Mouse (Mus musculus): ENCODE results near the gene Vwa5b1.

Vwa5b1 gene

GRCm38 (mm10) chr4:138635428-138636145, at the start of gene Vwa5b1:
Vwa5b1 (minus strand) TSS chr4:138635884.
- peak; percentile 78 for DNase-seq

DNA sequence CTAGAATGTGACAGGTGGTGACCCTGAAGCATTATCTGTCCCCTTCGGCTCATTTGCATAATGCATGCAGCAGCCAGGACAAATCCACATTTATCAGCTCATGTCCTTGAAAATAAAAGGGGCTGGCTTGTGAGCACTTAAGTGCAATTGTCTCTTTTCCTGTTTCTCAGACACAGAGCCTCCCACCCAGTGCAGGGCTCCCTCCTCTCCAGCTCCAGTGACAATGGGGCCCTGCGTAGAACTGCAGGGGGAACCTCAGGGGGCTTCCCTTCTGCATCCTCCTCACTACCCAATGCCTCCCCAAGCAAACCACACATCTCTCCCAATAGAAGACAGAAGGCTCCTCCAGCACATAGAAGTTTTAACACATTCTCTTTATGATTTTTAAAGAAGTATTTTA, 47.1 kb upstream of the Vwa5b1 start:
- no peak for DNase-seq

DNA sequence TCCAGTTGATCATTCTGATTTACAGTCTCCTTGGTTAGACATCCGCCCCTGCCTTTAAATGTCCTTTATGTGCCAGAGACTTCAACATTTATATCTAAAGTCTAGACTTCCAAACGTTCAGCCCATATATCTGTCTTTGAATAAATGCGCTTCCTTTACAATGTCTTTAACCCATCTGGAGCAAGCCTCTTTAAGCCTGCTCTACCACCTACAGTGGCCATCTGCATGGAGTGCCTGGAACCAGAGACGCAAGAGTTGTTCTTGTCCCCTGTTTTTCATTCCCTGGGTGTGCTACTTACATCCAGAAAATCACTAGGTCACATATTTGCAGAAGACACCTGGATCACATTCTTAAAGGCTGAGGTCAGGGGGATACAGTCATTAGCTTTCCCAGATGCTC, 44.4 kb upstream of the Vwa5b1 start:
- no peak for DNase-seq

DNA sequence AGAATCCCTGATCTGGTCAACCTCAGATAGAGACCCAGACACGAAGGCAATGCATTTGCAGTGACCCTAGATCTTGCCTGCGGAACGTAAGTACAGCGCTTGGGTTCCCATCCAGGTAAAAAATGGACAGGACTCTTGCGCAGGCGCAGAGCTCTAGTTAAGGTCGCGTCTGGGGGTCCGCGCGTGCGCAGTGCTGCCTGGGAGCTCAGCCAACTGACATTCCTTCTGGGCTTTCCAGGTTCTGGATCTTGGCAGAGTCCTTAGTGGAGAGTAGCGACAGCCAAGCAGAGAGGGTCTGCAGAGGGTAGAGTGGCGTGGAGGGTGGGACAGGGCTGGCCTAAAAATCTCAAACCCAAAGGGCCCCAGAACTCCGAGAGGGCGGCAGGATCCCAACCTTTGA, 41.9 kb upstream of the Vwa5b1 start:
- DNase-seq: peak; percentile 73

DNA sequence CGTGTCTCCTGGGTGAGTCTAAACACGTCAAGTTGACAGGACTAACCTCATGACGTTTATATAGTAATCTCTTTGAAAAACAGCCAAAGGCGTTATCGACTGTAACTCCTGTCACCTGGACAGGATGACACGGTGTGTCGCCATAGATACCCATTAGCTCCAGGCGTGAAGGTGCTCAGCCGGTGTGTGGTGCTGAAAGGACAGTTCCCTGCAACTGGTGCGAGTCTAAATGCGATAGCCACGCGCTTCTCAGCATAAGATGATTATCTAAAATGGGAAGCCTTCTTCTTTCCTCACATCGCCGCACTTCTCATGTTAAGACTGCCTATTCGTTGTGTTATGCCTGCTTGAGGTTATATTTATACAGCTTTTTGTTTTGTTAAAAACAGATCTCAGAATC, 40.8 kb upstream of the Vwa5b1 start:
- DNase-seq: peak; percentile 49

DNA sequence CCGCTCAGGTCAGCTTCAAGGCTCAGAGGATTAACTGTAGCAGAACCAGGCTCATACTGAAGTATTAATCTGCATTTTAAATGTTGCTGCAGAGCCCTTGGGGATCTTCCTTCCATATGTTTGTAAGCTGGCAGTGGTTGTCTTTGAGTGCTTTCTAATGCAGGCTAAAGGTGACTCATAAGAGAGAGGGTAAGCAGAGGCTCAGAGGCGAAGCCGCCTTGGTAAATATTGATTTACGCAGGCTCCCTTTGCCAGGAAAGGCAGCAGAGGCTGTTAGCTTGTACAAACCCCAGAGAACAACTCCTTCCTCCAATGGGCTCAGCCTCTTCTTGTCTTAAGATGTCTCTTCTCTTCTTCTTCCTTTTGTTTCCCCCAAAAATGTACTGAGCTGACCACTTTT, 36.5 kb upstream of the Vwa5b1 start:
- no peak for DNase-seq

DNA sequence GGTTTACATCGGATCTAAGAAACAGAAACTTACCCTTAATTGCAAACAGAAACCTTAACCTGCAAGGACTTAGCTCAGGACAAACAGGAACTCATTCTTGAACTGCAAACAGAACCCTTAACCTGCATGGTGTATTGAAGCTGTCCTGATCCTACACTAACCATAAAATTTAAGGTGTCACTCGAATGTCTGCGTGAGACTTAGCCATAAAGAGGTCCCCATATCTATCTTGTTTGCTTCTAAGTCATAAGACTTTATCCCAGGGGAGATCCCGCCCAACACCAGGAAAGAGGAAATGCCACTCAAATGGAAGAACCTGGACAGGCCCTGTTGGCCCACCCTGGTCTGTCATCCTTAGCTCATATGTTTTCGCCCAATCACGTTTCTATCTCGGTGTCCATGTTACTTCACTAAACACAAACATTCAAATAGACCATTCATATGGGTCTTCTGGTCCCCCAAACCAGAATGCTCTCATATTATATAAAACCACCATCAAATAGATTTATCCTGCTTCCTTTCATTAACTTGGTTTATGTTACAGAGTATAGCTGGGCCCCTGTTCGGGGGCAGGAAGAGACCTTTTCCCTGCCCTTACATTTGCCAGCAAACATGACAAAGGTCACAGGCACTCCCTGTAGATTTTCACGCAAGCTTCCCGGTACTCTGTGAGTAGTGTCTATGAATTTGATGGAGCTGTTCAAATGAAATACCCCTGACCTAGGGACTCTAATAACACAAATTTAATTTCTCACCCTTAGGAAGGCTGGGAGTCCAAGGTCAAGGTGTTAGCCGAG, 34.6 kb upstream of the Vwa5b1 start:
- no peak for DNase-seq

- no peak for DNase-seq
Observed at GRCm38 (mm10) chr4:138666521-138666920, 30.8 kb upstream of the Vwa5b1 start.

DNA sequence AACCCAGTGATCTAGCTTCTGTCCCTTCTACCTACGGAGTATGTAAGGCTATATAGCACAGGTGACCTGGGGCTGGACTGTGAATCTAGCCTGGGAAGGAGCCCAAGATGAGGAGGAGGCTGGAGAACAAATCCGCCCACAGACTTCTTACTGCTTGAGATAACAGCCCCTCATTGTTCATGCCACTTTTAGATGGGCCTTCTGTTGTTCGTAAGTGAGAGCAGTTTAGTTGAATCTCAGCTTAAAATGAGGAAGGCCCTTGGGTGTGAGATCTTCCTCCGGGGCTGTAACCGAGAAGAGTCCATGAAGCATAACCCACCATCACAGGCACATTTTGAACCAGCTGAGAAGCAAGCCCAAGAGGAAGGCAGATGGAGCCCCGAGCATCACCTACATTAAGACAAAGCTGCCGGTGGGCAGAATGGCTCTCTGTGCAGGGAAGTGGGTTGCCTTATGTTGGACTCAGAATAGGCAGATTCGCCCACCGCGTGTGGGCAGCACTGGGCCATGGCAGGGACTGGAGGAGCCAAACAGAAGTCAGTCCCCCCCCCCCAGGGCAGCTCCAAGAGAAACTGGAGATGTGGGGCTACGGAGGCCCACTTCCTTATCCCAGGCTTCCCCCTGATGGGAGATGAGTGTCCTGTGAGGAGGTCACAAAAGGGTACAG, 24.4 kb upstream of the Vwa5b1 start:
- no peak for DNase-seq

DNA sequence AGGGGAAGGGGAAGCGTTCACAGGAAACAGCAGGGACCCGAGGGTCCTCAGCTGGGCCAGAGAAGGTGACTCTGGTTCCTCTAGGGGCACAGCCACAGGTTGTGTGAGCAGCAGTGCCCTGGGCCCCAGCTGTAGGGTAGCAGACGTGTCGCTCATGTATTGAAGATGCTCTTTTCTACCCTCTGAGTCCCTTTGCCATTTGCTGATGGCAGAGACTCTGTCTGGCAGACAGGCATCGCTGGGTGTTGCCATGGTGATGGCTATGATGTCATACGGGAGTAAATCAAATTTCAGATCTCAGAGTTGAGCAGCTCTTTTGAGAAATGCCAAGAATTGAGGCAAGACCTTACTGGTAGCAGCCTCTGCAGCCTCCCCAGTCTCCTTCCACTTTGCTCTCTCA, 17.4 kb upstream of the Vwa5b1 start:
- DNase-seq: peak; percentile 49

DNA sequence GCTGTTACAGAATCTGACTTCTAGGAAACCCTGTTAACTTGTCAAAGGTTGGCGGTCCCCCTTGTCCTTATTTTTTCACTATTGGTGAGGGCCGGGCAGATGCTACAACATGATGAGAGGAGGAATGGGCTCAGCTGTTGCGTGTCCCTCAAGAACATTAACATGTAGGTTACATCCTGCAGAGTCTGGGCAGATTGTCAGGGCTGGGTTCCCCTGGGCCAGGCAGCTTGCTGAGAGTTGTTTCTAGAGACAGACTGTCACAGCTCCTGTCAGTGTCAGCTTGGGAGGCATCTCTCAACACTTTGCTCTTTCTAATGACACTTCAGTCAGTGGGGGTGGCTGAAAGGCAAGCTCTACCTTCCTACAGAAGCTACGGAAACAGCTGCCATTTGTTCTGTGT, 16.2 kb upstream of the Vwa5b1 start:
- DNase-seq: no peak

- DNase-seq: no peak
Observed at GRCm38 (mm10) chr4:138648096-138648635, 12.5 kb upstream of the Vwa5b1 start.

GRCm38 (mm10) chr4:138642272-138642671, 6.6 kb upstream of the Vwa5b1 start:
- no peak for DNase-seq

- no peak for DNase-seq
Observed at GRCm38 (mm10) chr4:138636146-138636511, 445 bp upstream of the Vwa5b1 start.

DNA sequence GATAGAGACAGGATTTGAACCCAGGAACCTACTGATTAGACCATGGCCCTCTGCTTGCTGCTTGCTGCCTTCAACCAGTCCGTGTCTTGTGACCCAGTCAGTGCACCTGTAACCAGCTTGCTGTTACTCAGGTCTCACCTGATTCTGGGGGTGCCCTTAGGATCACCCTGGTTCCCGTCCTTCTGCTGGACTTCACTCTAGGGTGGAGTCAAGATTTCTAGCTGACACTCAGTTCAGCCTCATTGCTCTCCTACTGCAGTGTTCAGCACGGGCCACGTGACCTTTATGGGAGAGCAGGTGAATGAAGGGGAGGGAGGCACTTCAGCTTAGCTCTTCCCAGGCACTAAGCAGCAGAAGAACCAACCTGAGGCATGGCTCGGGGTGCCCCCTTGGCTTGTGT, 7.4 kb downstream of the Vwa5b1 start:
- DNase-seq: no peak

DNA sequence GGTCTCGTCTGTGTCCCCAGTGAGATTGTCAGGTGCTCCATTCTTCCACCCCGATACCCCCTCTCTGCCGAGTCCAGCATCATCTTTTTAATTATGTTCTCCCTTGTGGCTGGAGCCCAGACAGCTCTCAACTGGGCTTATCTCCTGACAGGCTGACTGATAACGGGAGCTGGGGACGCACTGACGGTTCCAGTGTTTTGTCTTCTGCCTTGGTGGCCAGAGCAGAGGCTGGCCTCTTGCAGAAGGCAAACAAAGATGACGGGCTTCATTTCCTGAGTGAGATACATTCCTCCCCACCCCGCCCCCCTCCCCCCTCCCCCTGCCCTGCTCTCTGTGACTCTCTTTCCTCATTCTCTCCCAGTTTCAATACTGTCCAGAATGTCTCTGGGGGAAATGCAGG, 21.2 kb downstream of the Vwa5b1 start:
- DNase-seq: peak; percentile 26

DNA sequence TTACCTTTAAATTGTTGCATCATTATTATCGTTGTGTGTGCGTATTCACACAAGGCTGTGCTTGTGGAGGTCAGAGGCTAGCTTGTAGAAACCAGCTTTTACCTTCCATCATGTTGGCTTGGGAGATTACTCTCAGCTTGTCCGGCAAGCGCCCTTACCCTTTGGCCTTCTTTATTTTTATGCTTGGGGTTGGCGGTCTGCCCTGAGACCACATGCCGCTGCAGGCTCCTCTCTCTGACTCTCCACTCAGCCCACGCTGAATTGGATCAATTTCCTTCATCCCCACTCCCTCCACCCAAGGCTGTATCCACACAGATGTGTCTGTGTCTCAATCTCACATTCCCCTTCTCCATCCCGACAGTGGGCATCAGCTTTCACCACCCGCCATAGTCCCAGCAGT, 33.8 kb downstream of the Vwa5b1 start:
- no peak for DNase-seq

DNA sequence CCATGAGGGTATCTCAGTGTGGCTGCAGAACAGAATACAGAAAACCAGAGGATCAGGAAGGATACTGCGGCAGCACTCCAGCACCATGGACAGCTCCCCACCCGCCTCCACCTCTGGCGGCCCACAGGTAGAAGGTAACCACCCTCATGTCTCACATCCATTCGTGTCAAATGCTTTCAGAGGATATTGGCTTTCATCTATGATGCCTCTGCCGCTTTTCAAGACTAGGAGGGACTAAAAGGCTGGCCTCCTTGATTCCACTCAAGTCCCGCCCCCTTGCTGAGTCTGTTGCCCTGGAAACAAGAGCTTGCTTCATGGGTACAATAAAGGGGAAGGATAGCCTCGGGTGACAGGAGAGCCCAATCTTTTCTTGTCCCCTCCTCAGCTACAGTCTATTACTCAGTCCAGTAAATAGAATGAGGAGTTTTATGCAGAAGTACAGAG, 37.8 kb downstream of the Vwa5b1 start:
- peak; percentile 86 for DNase-seq

- DNase-seq: peak; percentile 30
Observed at GRCm38 (mm10) chr4:138596391-138597130, 39.1 kb downstream of the Vwa5b1 start.

GRCm38 (mm10) chr4:138584946-138585345, 50.7 kb downstream of the Vwa5b1 start:
- no peak for DNase-seq

GRCm38 (mm10) chr4:138582446-138582845, 53.2 kb downstream of the Vwa5b1 start:
- DNase-seq: no peak

- no peak for DNase-seq
Observed at GRCm38 (mm10) chr4:138578406-138578805, 57.3 kb downstream of the Vwa5b1 start.

- DNase-seq: no peak
Observed at GRCm38 (mm10) chr4:138576661-138577060, 59.0 kb downstream of the Vwa5b1 start.

Measured in retina, postnatal 1 day (tissue).